Mouse (Mus musculus) left cerebral cortex, adult 9 months (tissue): ENCODE data around the gene Vps52.
A peak's percentile ranks its signal among the peaks of the same experiment; 100 is the strongest.
"Not testable (repeated sequence)": the region's sequence is repeated elsewhere in the genome, so short reads cannot be mapped to it uniquely, and the experiment has no call there.

Experiments
- DNase-seq, 2 experiments: peaks; one replicate each; pipeline ENCODE4 v3.0.0; 2022; ENCODE audit warnings: low spot score in 2 of 2

Gene Vps52

GRCm38 (mm10) chr17:33941381-33941780, 14.2 kb upstream of the Vps52 start:
- no peak for DNase-seq

GRCm38 (mm10) chr17:33943454-33943853, 12.2 kb upstream of the Vps52 start:
- DNase-seq = no peak

- no peak for DNase-seq
Measured at GRCm38 (mm10) chr17:33947430-33948089, 8.1 kb upstream of the Vps52 start.

GRCm38 (mm10) chr17:33948090-33948904, 7.3 kb upstream of the Vps52 start:
- DNase-seq = no peak

- no peak for DNase-seq
Measured at GRCm38 (mm10) chr17:33948905-33949537, 6.6 kb upstream of the Vps52 start.

GRCm38 (mm10) chr17:33950131-33950625, 5.4 kb upstream of the Vps52 start:
- DNase-seq = no peak

GRCm38 (mm10) chr17:33951021-33951946, 4.3 kb upstream of the Vps52 start, which contains the start of gene B3galt4:
Gene B3galt4, minus strand, starts transcription at chr17:33951488.
- peak in 1 of 2 experiments; percentile 72 for DNase-seq

GRCm38 (mm10) chr17:33952015-33952414, 3.6 kb upstream of the Vps52 start:
- not testable (repeated sequence) for DNase-seq

- no peak for DNase-seq
Measured at GRCm38 (mm10) chr17:33952879-33953278, 2.7 kb upstream of the Vps52 start.

- DNase-seq = no peak
Measured at GRCm38 (mm10) chr17:33953310-33953709, 2.3 kb upstream of the Vps52 start.

GRCm38 (mm10) chr17:33953961-33954565, 1.5 kb upstream of the Vps52 start:
- no peak for DNase-seq

- no peak for DNase-seq
Measured at GRCm38 (mm10) chr17:33954646-33955554, 712 bp upstream of the Vps52 start.

GRCm38 (mm10) chr17:33956336-33956735, 724 bp downstream of the Vps52 start:
- no peak for DNase-seq

GRCm38 (mm10) chr17:33957493-33957892, 1.9 kb downstream of the Vps52 start:
- DNase-seq = no peak

GRCm38 (mm10) chr17:33958451-33958850, 2.8 kb downstream of the Vps52 start:
- no peak for DNase-seq

GRCm38 (mm10) chr17:33959135-33959534, 3.5 kb downstream of the Vps52 start:
- no peak for DNase-seq

GRCm38 (mm10) chr17:33959948-33960347, 4.3 kb downstream of the Vps52 start:
- no peak for DNase-seq

- DNase-seq = no peak
Measured at GRCm38 (mm10) chr17:33962876-33963275, 7.3 kb downstream of the Vps52 start.

GRCm38 (mm10) chr17:33965082-33965845, 9.7 kb downstream of the Vps52 start:
- no peak for DNase-seq
